Mouse (Mus musculus) bone marrow, adult 2 months (tissue): ENCODE data around the gene Hspb7.
A peak's percentile ranks its signal among the peaks of the same experiment; 100 is the strongest.

Experiments
- CTCF ChIP-seq: fragments of 200-500 bp; IDR thresholded peaks from 2 replicates; pipeline ENCODE4 v1.5.1; 2011; ENCODE audit warnings: low read length, control low read depth; ENCODE audit not compliant: control insufficient read depth, insufficient read depth
- POLR2A ChIP-seq: fragments of 200-500 bp; IDR thresholded peaks from 2 replicates; pipeline ENCODE4 v1.6.1; 2011; ENCODE audit warnings: low read depth, mild to moderate bottlenecking, control low read depth, low read length, borderline replicate concordance; ENCODE audit not compliant: control insufficient read depth

DNA sequence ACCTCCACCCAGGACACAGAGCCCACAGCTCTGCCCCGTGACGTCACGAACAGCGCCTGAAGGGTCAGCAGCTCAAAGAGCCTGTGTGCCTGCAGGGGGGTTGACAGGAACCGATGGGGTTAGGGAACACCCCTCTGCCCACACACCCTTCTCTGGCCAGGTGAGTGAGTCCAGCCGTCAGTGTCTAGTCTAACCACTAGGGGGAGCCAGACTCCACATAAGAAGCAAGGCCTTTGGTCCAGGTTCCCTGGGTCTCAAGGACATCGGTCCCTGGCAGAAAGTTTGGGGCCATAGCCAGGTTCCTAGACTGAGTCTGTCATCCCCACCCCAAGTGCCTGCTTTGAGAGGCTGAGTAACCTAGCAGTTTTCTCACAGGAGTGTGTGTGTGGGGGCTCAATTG, 35.3 kb upstream of the Hspb7 start:
- TF ChIP-seq CTCF (peak; percentile 95), POLR2A (no peak)
